Mouse (Mus musculus) gastrocnemius, adult 18-20 months (tissue): ENCODE measurements around the gene Orai3. TPM values are rescaled to one million over a fixed set of nuclear protein-coding genes. Genes with fewer than 3 reads are reported as not detected.
"Not testable (repeated sequence)": the region's sequence is repeated elsewhere in the genome, so short reads cannot be mapped to it uniquely, and the experiment has no call there.

Source experiments
- DNase-seq: peaks from one replicate; pipeline ENCODE4 v3.0.0; 2021; ENCODE audit warnings: low spot score
- total RNA-seq, 2 experiments: library from RNA; stranded (reverse); gene quantifications; 2 replicates each; pipeline ENCODE4 v1.2.3; 2021

The Orai3 gene
- total RNA-seq, 2 experiments from 2014 or later, result 11.4 TPM

GRCm38 (mm10) chr7:127761026-127761425 lies 8.6 kb upstream of the Orai3 start:
- DNase-seq, result peak; percentile 82

GRCm38 (mm10) chr7:127763642-127764041 lies 6.0 kb upstream of the Orai3 start:
- no peak for DNase-seq

- no peak for DNase-seq
Measured at GRCm38 (mm10) chr7:127765756-127766155, 3.9 kb upstream of the Orai3 start.

- DNase-seq, result no peak
Measured at GRCm38 (mm10) chr7:127766851-127767609, 2.6 kb upstream of the Orai3 start.

- DNase-seq, result no peak
Measured at GRCm38 (mm10) chr7:127767671-127768345, 1.8 kb upstream of the Orai3 start.

GRCm38 (mm10) chr7:127768346-127768996 lies 1.1 kb upstream of the Orai3 start:
- no peak for DNase-seq

- DNase-seq, result peak; percentile 96
Measured at GRCm38 (mm10) chr7:127768997-127769593, 520 bp upstream of the Orai3 start.

GRCm38 (mm10) chr7:127770039-127770905 lies 657 bp downstream of the Orai3 start:
- DNase-seq, result no peak

DNA sequence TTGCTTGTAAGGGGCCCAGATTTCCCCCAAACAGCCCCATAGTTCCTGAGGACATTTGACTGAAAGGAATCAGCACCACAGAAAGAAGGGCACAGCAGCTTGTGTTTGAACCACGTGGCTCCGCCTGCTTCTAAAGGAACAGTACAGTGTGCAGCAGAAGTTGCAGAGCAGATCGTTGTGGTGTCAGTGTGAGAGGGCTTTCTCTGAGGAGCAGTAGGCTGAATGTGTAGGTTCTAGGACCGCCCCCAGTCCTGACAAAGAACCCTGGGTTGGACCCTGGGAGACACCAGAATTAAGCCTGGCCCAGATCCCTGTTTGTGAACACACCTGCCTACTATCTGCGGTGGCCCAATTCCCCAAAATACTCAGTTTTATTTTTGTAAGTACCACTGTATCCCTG lies 1.6 kb downstream of the Orai3 start:
- no peak for DNase-seq

- DNase-seq, result no peak
Measured at GRCm38 (mm10) chr7:127772080-127772479, 2.5 kb downstream of the Orai3 start.

DNA sequence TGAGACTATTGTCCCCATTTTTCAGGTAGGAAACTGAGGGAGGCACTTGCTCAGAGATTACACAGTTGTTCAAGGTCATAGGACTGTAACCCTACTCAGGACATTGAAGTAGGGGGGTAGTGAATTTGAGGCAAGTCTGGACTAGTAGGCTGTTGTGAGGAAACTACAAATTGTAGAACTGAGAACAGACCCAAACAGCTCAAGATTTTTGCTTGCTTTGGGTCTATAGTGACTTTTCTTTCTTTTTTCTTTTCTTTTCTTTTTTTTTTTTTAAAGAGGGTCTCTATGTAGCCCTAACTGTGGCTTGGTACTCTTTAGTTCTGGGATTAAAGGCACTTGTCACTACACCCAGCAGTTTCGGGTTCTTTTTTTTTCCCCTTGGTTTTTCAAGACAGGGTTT lies 2.9 kb downstream of the Orai3 start:
- no peak for DNase-seq

GRCm38 (mm10) chr7:127773664-127774384 lies 4.2 kb downstream of the Orai3 start:
- peak; percentile 53 for DNase-seq

GRCm38 (mm10) chr7:127775837-127776236 lies 6.2 kb downstream of the Orai3 start:
- DNase-seq, result not testable (repeated sequence)

- peak; percentile 89 for DNase-seq
Measured at GRCm38 (mm10) chr7:127776426-127776825, 6.8 kb downstream of the Orai3 start, which contains the start of gene Setd1a. Gene Setd1a (plus strand): TSS chr7:127776670.

GRCm38 (mm10) chr7:127776878-127777473 lies 7.4 kb downstream of the Orai3 start:
- peak; percentile 96 for DNase-seq

DNA sequence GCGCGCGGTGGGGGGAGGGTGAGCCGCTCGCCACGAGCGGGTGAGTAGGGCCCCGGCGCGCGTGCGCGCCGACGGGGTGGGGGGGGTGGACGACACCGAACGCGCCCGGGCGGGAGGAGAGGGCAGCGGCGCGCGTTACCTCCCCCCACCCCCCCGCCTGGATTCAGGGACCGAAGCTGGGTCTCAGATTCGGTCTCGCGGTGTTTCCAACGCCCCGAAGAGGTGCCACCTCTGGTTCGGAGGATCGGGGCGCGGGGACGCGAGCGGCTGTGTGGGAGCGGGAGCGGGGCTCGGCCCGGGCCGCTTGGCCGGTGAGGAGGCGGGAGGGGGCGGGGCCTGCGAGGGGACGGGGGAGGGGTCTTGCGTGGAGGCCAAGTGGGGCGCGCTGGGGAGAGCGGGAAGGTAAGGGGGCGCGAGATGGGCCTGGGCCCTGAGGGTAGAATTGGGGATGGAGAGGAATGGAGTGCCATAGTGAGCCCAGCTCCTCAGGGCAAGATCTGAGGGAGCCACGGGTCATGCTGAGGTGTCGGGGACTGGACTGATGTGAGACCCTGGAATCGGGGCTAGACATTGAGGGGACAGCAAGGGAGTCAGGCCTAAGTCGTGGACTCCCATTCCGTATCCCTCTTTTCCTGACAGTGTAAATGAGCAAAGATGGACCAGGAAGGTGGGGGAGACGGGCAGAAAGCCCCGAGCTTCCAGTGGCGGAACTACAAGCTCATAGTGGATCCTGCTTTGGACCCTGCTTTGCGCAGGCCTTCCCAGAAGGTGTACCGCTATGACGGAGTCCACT lies 8.1 kb downstream of the Orai3 start:
- peak; percentile 52 for DNase-seq

GRCm38 (mm10) chr7:127778350-127778749 lies 8.7 kb downstream of the Orai3 start:
- no peak for DNase-seq

GRCm38 (mm10) chr7:127785308-127785707 lies 15.7 kb downstream of the Orai3 start, which contains the start of gene Gm49388:
Gene Gm49388 (plus strand): TSS chr7:127785608.
- no peak for DNase-seq
